16 mouse cellular contexts compared by ENCODE assay signal in genomic region chr13:94240111-94240510, GRCm38 (mm10). TPM values are rescaled to one million over a fixed set of nuclear protein-coding genes. Genes with fewer than 3 reads are reported as not detected.
DNase-seq lines count a peak whose midpoint lies in the region; TF ChIP-seq lines count a peak whose summit lies in the region.
"Had no signal": no experiment of that assay in that cellular context is flagged by ENCODE, and none has a peak within 500 bp of the region (broad histone marks: within the 10 kb centered on the region; RNA-seq: fewer than 3 reads in every experiment).

No protein-coding gene starts in this region.

- peak; percentile 18 for DNase-seq in adrenal gland, postnatal 25 days
- DNase-seq in adrenal gland, adult 18-20 months (ENCODE audit: low spot score in 2 of 2): no peak
- peak; percentile 32 for DNase-seq in kidney, postnatal 10 days
- no peak for DNase-seq in kidney, adult 8-10 months
- no peak for DNase-seq in ES-E14 (ENCODE audit: low read depth, low spot score)
- no peak for DNase-seq in left cerebral cortex, adult 8-10 months (ENCODE audit: low spot score in 2 of 2)
- DNase-seq: B cell, adult 2 months; cerebellum, adult 11-12 months; cerebellum, adult 9-10 months; gastrocnemius, postnatal 14 days; heart, postnatal 36 days had no signal

- no peaks in the 10 kb centered on the region for H3K9me3 ChIP-seq in ES-E14 (ENCODE audit: control insufficient read depth, insufficient read depth, low read depth, low read length)
- H3K9me3 ChIP-seq: embryonic facial prominence, embryonic 12.5 days; forebrain, embryonic 15.5 days; heart, embryonic 13.5 days; hindbrain, embryonic 15.5 days had no signal

- H3K27ac ChIP-seq in ES-E14 (ENCODE audit: insufficient read depth, low read depth, low read length, poor library complexity, severe bottlenecking): no peak overlapping the region
- H3K27ac ChIP-seq: embryonic facial prominence, embryonic 12.5 days; forebrain, embryonic 15.5 days; heart, embryonic 13.5 days; hindbrain, embryonic 15.5 days had no signal

- H3K36me3 ChIP-seq in ES-E14 (ENCODE audit: control insufficient read depth, insufficient read depth, low read length, poor library complexity, severe bottlenecking): no peaks in the 10 kb centered on the region
- H3K36me3 ChIP-seq: embryonic facial prominence, embryonic 12.5 days; forebrain, embryonic 15.5 days; heart, embryonic 13.5 days; hindbrain, embryonic 15.5 days had no signal

- H3K9ac ChIP-seq in ES-E14 (ENCODE audit: insufficient read depth, low read depth, low read length, poor library complexity, severe bottlenecking): no peak overlapping the region
- H3K9ac ChIP-seq: embryonic facial prominence, embryonic 12.5 days; forebrain, embryonic 15.5 days; heart, embryonic 13.5 days; hindbrain, embryonic 15.5 days had no signal

- H3K4me1 ChIP-seq in ES-E14 (ENCODE audit: control insufficient read depth in 2 of 2, insufficient read depth in 2 of 2, low read length in 2 of 2, poor library complexity in 1 of 2): peaks cover 4 to 28% of the 10 kb centered on the region in 2 experiments; a peak in 3 of 4 replicates
- H3K4me1 ChIP-seq: heart, embryonic 13.5 days had no signal

- no peak overlapping the region for H3K4me3 ChIP-seq in ES-E14 (ENCODE audit: insufficient read depth in 1 of 2, low read depth in 1 of 2, low read length in 2 of 2, poor library complexity in 1 of 2, severe bottlenecking in 1 of 2)
- H3K4me3 ChIP-seq: embryonic facial prominence, embryonic 12.5 days; forebrain, embryonic 15.5 days; heart, embryonic 13.5 days; hindbrain, embryonic 15.5 days had no signal

- in situ Hi-C loops in ES-E14 (cut with MboI; ENCODE audit: low sequenced_read_pairs in 2 of 2, unreplicated experiment in 2 of 2): no loop called here

TF ChIP-seq in ES-E14, 5 proteins besides CTCF, POLR2A, EP300 and RAD21:
- TF ChIP-seq ZC3H11A (IDR thresholded peaks at IDR 0.05; ENCODE audit: borderline replicate concordance, low read depth, low read length) (no peak), CHD2 (IDR thresholded peaks at IDR 0.05; ENCODE audit: low read depth, low read length) (no peak), HCFC1 (IDR thresholded peaks at IDR 0.05; ENCODE audit: borderline replicate concordance, insufficient read depth, low read length) (no peak), MAFK (IDR thresholded peaks at IDR 0.05; ENCODE audit: insufficient read depth, low read depth, low read length) (0 out of 2 replicates have a peak, but pooled peaks have one; percentile 24), ZNF384 (IDR thresholded peaks at IDR 0.05; ENCODE audit: low read depth, low read length) (no peak)

RNA-seq across cellular contexts. Expression of gene Scamp1, which starts 45.5 kb away (rescaled TPM):
- 47.7 and 58.7 TPM in 2 replicates for total RNA-seq in adrenal gland, postnatal 25 days (2021)
- total RNA-seq in adrenal gland, adult 18-20 months (2021): 10 to 100 TPM; 49.0 to 83.0 TPM
- 15.5 and 21.0 TPM in 2 replicates for total RNA-seq in ES-E14 (2012; rRNA removed)
- total RNA-seq in left cerebral cortex, adult 8-10 months (2022): 100 to 1,000 TPM; 179 to 217 (median 192) TPM
- total RNA-seq: MEL had no signal

Comparison
In these comparisons a context has a peak if more than half of its experiments do, and no peak if none do; other contexts are left out.
1. DNase-seq: peak in adrenal gland, postnatal 25 days (single experiment) and kidney, postnatal 10 days (single experiment); none in adrenal gland, adult 18-20 months (0 of 2), kidney, adult 8-10 months (0 of 2), ES-E14 (single experiment) and left cerebral cortex, adult 8-10 months (0 of 2).